Mouse (Mus musculus): ENCODE data around the gene Hps4.
"Not testable (repeated sequence)": the region's sequence is repeated elsewhere in the genome, so short reads cannot be mapped to it uniquely, and the experiment has no call there.

Gene Hps4

DNA sequence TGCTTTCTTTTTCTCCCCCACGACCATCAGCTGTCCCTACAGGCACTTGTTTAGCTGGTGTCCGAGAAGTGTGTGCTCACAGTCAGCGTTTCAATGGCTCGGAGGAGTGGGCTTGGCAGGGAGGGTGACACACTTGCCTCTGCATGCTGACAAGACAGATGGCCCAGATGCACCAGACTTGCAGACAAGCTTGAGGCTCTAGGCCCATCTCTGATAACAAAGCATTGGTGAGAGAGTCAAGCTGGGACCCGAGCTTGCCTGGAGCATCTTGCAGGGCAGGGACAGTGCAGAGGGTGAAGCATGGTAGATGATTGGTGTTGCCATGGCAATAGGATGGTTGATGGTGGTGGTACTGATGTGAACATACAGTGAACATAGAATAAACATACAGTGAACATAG lies 66.4 kb downstream of the Hps4 start:
- DNase-seq, result no peak

DNA sequence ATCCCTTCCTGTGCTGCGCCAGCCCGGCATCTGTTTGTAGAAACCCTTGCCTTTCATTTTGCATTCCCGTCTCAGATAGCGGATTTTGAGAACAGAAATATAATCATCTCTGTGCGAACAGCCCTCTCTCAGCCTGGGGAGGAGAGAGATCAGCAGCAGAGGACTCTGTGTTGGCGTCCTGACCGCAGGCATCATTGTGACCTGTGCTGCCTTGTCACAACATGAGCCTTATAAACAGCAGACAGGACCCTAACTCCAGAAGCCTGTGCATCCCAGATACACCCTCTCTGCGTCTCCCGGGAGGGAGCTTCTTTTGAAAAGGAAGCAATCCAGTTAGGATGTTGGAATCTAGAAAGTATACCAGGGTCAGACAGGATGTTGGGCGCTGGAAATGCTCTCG lies 68.2 kb downstream of the Hps4 start:
- no peak for DNase-seq

DNA sequence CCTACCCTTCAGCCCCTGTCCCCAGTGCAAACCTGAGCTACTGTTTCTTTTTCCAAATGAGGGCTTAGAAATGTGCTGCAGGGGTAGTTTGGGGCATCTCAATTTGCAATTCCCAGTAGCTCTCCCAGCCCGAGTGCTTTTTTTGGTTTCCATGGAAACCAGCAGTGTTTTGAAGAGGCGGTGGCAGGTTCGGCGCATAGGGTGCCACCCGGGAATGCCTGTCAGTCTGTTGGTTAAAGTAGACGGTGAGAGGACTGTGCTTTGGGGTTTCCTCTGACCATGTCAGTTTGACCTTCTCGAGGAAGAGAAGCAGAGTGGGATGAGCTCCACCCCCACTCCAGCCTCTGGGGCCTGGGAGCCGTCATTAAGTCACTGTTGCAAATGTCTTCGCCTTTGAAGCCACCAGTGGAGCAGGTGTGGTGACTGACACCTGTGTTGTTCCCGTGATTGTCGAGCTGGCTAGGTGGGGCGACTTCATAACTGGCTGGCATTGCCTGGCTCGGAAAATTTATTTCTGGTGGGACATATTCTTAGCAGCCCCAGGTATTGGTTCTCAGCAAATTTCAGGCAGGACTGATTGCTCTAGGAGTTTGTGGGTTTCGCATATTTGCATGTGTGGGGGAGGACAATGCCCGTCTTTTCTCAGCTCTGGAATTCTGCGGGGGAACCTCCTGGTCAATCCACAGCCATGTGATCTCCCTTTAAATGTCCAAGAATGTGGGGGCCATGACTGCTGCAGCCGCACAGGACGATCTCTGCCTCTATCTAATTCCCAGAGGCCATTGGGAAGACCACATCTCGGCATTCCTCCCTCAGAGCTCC lies 68.8 kb downstream of the Hps4 start:
- no peak for DNase-seq

DNA sequence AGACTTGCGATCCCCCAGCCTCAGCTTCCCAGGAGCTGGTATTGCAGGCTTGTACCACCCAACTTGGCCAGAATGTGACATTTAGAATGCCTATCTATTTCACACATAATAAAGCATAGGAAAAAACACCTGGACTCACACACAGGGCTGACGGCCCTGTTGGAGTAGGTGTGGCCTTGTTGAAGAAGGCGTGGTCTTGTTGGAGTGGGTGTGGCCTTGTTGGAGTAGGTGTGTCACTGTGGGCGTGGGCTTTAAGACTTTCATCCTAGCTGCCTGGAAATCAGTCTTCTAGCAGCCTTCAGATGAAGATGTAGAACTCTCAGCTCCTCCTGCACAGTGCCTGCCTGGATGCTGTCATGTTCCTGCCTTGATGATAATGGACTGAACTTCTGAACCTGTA lies 69.9 kb downstream of the Hps4 start:
- not testable (repeated sequence) for DNase-seq

DNA sequence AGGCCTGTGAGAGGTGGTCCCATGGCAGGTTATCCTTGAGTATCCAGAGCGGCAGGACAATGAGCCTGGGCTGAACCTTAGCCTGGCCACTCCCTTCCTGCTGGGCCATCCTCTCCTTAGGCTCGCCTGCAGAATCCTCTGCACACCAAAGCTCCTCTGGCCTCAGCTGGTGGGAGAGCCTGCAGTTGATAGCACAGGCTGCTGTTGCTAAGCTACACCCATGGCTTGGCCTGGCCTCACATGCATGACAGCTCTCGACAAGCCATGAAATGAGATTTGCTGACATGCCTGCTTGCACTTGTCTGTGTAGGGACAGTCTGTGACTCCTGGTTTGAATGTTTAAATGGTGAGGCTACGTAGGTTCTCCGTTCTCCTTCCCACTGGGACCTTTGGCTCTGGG lies 73.8 kb downstream of the Hps4 start:
- no peak for DNase-seq

DNA sequence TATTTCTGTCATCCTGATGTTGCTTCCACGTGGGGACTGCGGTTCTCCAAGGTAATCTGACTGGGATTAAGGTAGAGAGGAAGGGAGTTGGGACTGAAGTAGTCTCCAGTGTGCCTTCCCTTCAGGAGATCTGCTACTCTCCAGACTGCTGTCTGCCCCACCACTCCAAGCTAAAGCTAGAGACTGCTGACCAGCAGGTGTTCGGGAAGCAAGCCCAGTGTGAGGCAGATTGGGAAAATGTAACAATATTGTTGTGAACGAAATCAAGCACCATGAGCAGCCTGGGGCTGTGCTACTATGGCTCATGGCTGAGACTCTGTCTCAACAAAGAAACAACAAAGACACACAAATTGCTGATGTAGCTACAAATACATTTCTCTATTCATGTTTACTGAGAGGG lies 75.1 kb downstream of the Hps4 start:
- no peak for DNase-seq

DNA sequence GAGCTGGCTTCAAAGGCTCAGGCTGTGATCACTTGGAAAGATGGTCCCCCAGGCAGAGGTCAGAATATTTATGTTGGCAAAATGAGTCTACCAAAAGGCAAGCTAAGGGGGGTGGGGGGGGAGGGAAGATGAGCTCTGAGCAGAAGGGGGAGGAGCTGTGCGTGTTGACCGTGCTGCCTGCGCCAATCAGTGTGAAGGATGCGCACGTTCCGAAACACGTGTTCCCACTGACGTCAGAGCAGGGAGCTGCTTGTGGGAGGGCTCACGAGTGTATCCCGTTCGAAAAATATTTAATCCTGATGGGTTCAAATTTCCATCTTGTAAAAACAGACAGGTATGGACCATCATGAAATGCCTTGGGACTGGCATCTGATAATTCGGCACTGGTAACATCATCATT lies 76.7 kb downstream of the Hps4 start:
- no peak for DNase-seq

DNA sequence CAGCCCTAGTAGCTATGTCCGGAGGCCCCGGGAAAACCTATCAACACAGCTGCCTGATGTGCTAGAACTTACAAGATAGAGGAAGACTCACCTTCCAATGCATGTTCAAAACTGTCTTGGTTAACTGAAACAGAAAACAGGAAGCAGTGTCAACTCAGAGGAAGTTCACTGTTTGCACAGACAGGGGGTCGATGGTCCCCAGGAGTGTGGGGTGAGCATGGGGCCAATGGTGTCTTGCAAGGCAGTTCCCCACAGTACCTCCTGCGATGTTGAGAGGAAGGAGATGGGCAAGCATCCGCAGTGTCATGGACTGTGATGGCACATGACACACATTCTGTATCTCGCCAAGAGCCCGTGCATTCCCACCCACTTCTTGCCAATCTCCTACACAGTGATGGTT lies 83.8 kb downstream of the Hps4 start:
- no peak for DNase-seq

DNA sequence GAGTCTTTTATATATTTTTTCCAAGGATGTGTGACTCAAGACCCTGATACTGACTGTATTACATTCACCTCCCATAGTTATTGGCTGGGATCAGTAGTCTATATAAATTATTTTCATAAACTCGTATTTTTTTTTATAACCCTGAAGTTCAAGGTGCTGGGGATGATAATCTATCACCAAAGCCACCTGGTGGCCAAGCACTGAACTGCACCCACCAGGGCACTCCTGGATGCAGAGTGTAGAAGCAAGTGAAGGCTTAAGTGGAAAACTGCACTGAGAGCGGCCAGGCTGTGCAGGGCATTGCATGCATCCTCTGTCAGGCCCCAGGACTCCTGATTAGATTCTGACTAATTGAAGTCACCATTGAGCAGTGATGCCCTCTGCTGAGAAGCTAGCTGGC lies 84.4 kb downstream of the Hps4 start:
- DNase-seq, result peak; percentile 68

Data from lung, postnatal 10 days (tissue).